Mouse (Mus musculus): Measurements from ENCODE around the gene Tnip1. TPM values are rescaled to one million over a fixed set of nuclear protein-coding genes. Genes with fewer than 3 reads are reported as not detected.

The Tnip1 gene
- total and polyA plus RNA-seq, 3 experiments: 8.1 to 19.7 TPM; not detected in 1

DNA sequence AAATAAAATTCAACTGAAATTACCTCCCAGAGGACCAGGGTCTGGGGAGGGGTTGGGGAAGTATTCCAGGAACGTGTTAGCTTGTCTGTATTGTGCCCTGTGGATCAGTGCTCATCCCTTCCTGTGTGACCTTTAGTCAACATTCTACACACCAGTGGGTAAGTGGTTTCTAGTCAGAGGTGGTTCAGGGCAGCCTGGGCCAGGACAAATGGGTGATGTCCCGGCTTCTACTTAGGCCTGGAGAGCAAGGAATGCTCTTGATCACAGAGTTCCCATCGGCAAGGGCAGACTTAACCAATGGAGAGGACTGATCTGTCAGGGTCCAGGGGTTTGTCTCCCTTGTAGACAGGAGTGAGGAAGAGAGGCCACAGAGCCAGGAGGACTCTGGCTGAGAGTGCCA, 40.2 kb downstream of the Tnip1 start:
- no peaks in the 10 kb centered on the region for H3K9me3 ChIP-seq (replicated peaks; ENCODE audit: insufficient read depth, low read length)

DNA sequence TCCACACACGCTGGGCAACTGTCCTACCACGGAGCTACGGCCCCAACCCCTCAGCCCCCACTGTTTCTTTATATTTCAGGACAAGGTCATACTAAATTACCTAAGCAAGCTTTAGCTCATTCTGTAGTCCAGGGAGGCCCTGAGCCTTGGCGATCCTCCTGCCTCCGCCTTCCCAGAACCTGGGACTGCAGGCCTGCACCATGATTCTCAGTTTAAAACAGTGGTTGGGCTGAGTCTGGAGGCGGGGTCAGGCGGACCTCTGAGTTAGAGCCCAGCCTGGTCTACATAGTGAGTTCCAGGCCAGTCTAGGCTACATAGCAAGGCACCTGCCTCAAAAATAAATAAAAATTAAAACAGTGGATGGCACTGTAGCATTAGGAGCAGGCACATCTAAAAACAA, 40.9 kb downstream of the Tnip1 start:
- Histone ChIP-seq H3K27ac (ENCODE audit: control insufficient read depth, low read depth, low read length) (no peak overlapping the region), H3K9me3 (replicated peaks; ENCODE audit: insufficient read depth, low read length) (no peaks in the 10 kb centered on the region), H3K36me3 (ENCODE audit: control insufficient read depth in 1 of 2, insufficient read depth in 2 of 2, low read length in 2 of 2) (no peaks in the 10 kb centered on the region), H3K27me3 (ENCODE audit: control insufficient read depth in 1 of 2, insufficient read depth in 2 of 2, low read length in 2 of 2) (no peaks in the 10 kb centered on the region), H3K9ac (ENCODE audit: control insufficient read depth, low read depth, low read length, poor library complexity, severe bottlenecking) (no peak overlapping the region), H3K4me1 (ENCODE audit: control insufficient read depth in 1 of 2, insufficient read depth in 2 of 2, low read length in 2 of 2) (no peaks in the 10 kb centered on the region), H3K79me2 (ENCODE audit: control insufficient read depth, insufficient read depth, low read length, poor library complexity) (no peaks in the 10 kb centered on the region), H3K4me3 (ENCODE audit: control insufficient read depth in 1 of 2, insufficient read depth in 1 of 2, low read depth in 2 of 2, low read length in 2 of 2) (no peak overlapping the region)
- DNase-seq (ENCODE audit: low read depth, low spot score): no peak
- TF ChIP-seq ELF1 (IDR thresholded peaks at IDR 0.05; ENCODE audit: low read depth, low read length): no peak
- no peak for TF ChIP-seq ETS1 (IDR thresholded peaks at IDR 0.05; ENCODE audit: low read depth, low read length)
- no peak for TF ChIP-seq MAX (IDR thresholded peaks at IDR 0.05; ENCODE audit: low read length)
- TF ChIP-seq NRF1 (IDR thresholded peaks at IDR 0.05; ENCODE audit: insufficient read depth, low read depth, low read length, poor library complexity, severe bottlenecking): no peak
- no peak for TF ChIP-seq HCFC1 (IDR thresholded peaks at IDR 0.05; ENCODE audit: low read depth, low read length)
- TF ChIP-seq NELFE (IDR thresholded peaks at IDR 0.05; ENCODE audit: low read depth, low read length): no peak
- no peak for TF ChIP-seq POLR2AphosphoS5 (IDR thresholded peaks at IDR 0.05; ENCODE audit: borderline replicate concordance, low read depth, low read length)
- TF ChIP-seq MXI1 (IDR thresholded peaks at IDR 0.05; ENCODE audit: low read depth, low read length): no peak
- no peak for TF ChIP-seq RAD21 (IDR thresholded peaks at IDR 0.05; ENCODE audit: low read depth, low read length)
- TF ChIP-seq GABPA (IDR thresholded peaks at IDR 0.05; ENCODE audit: low read depth, low read length): no peak
- no peak for TF ChIP-seq MAFK (IDR thresholded peaks at IDR 0.05; ENCODE audit: borderline replicate concordance, low read depth, low read length)
- no peak for TF ChIP-seq SIN3A (IDR thresholded peaks at IDR 0.05; ENCODE audit: low read length)
- TF ChIP-seq USF1 (IDR thresholded peaks at IDR 0.05; ENCODE audit: low read depth, low read length): no peak
- no peak for TF ChIP-seq MYB (IDR thresholded peaks at IDR 0.05; ENCODE audit: low read depth, low read length)
- TF ChIP-seq MYC (IDR thresholded peaks at IDR 0.05; ENCODE audit: low read depth, low read length): no peak
- TF ChIP-seq CHD1 (IDR thresholded peaks at IDR 0.05; ENCODE audit: low read depth, low read length): no peak
- no peak for TF ChIP-seq EP300 (IDR thresholded peaks at IDR 0.05; ENCODE audit: low read depth in 1 of 2, low read length in 2 of 2)
- no peak for TF ChIP-seq TAL1 (IDR thresholded peaks at IDR 0.05; ENCODE audit: low read length)
- no peak for TF ChIP-seq RCOR1 (IDR thresholded peaks at IDR 0.05; ENCODE audit: low read depth, low read length)
- TF ChIP-seq TCF12 (IDR thresholded peaks at IDR 0.05; ENCODE audit: low read depth, low read length): no peak

More for the DNA sequence above, 40.2 kb downstream of the Tnip1 start:
- H3K36me3 ChIP-seq (ENCODE audit: control insufficient read depth in 1 of 2, insufficient read depth in 2 of 2, low read length in 2 of 2): no peaks in the 10 kb centered on the region
- no peaks in the 10 kb centered on the region for H3K79me2 ChIP-seq (ENCODE audit: control insufficient read depth, insufficient read depth, low read length, poor library complexity)
- TF ChIP-seq GABPA (IDR thresholded peaks at IDR 0.05; ENCODE audit: low read depth, low read length) (no peak), MYB (IDR thresholded peaks at IDR 0.05; ENCODE audit: low read depth, low read length) (no peak), ZNF384 (IDR thresholded peaks at IDR 0.05; ENCODE audit: low read depth, low read length) (no peak), MAFK (IDR thresholded peaks at IDR 0.05; ENCODE audit: borderline replicate concordance, low read depth, low read length) (no peak), USF1 (IDR thresholded peaks at IDR 0.05; ENCODE audit: low read depth, low read length) (no peak), TBP (IDR thresholded peaks at IDR 0.05; ENCODE audit: low read depth, low read length) (no peak), MAX (IDR thresholded peaks at IDR 0.05; ENCODE audit: low read length) (no peak), KAT2A (conservative IDR thresholded peaks at IDR 0.05; ENCODE audit: low read depth, low read length) (no peak), NRF1 (IDR thresholded peaks at IDR 0.05; ENCODE audit: insufficient read depth, low read depth, low read length, poor library complexity, severe bottlenecking) (no peak), RAD21 (IDR thresholded peaks at IDR 0.05; ENCODE audit: low read depth, low read length) (no peak), GATA1 (IDR thresholded peaks at IDR 0.05; ENCODE audit: low read depth, low read length) (no peak), POLR2AphosphoS2 (IDR thresholded peaks at IDR 0.05; ENCODE audit: low read length) (no peak), ZKSCAN1 (IDR thresholded peaks at IDR 0.05; ENCODE audit: low read depth, low read length) (no peak)
- no peaks in the 10 kb centered on the region for H3K4me1 ChIP-seq (ENCODE audit: control insufficient read depth in 1 of 2, insufficient read depth in 2 of 2, low read length in 2 of 2)
- H3K27ac ChIP-seq (ENCODE audit: control insufficient read depth, low read depth, low read length): no peak overlapping the region
- no peak for DNase-seq (ENCODE audit: low read depth, low spot score)
- H3K4me3 ChIP-seq (ENCODE audit: control insufficient read depth in 1 of 2, insufficient read depth in 1 of 2, low read depth in 2 of 2, low read length in 2 of 2): no peak overlapping the region
- no peaks in the 10 kb centered on the region for H3K27me3 ChIP-seq (ENCODE audit: control insufficient read depth in 1 of 2, insufficient read depth in 2 of 2, low read length in 2 of 2)
- no peak overlapping the region for H3K9ac ChIP-seq (ENCODE audit: control insufficient read depth, low read depth, low read length, poor library complexity, severe bottlenecking)
